Mouse (Mus musculus): Measurements from ENCODE around the gene Fcgbp. TPM values are rescaled to one million over a fixed set of nuclear protein-coding genes. Genes with fewer than 3 reads are reported as not detected.
A peak's percentile ranks its signal among the peaks of the same experiment; 100 is the strongest.
"Not testable (repeated sequence)": the region's sequence is repeated elsewhere in the genome, so short reads cannot be mapped to it uniquely, and the experiment has no call there.

Gene Fcgbp
- total RNA-seq (2021): under 1 TPM in 1 of 2 experiments, not detected in 1; 0.13 TPM
- long read RNA-seq, experiment 1: 0 reads
- long read RNA-seq, experiment 2: 0 reads

GRCm38 (mm10) chr7:28070531-28071298 lies at the start of gene Fcgbp:
Fcgbp (plus strand) TSS chr7:28071236.
- DNase-seq: no peak
- intact Hi-C loops (cut with DNase I): no loop called here

- no peak for DNase-seq
- intact Hi-C loops (cut with DNase I): no loop called here
Measured at GRCm38 (mm10) chr7:28044524-28044923, 26.5 kb upstream of the Fcgbp start.

- peak; percentile 95 to 96 for DNase-seq
- intact Hi-C loops (cut with DNase I): loop anchor here (5.0 kb wide), 2 partner anchors 103 to 158 kb away; no protein-coding TSS in a partner anchor
Measured at GRCm38 (mm10) chr7:28049476-28050409, 21.3 kb upstream of the Fcgbp start, which contains the start of gene Psmc4. Psmc4 (minus strand) TSS chr7:28050101.

GRCm38 (mm10) chr7:28050584-28050983 lies 20.5 kb upstream of the Fcgbp start:
- intact Hi-C loops (cut with DNase I): loop anchor here (5.0 kb wide), 2 partner anchors 102 to 157 kb away; no protein-coding TSS in a partner anchor
- DNase-seq: no peak

GRCm38 (mm10) chr7:28053046-28053930 lies 17.7 kb upstream of the Fcgbp start:
- intact Hi-C loops (cut with DNase I): loop anchor here (5.0 kb wide), 2 partner anchors 99 to 154 kb away; no protein-coding TSS in a partner anchor
- DNase-seq: no peak

DNA sequence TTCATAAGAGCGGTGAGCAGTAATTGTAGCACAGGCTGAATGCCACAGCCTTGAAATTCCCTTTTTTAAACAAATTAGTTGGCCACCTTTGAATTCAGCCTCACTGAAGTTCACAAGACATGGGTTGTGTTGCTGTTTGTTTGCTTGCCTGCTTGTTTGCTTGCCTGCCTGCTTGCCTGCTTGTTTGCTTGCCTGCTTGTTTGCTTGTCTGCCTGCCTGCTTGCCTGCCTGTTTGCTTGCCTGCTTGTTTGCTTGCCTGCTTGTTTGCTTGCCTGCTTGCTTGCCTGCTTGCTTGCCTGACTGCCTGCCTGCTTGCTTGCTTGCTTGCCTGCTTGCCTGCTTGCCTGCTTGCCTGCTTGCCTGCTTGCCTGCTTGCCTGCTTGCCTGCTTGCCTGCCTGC lies 11.1 kb upstream of the Fcgbp start:
- no peak for DNase-seq
- intact Hi-C loops (cut with DNase I): no loop called here

GRCm38 (mm10) chr7:28068661-28069060 lies 2.4 kb upstream of the Fcgbp start:
- intact Hi-C loops (cut with DNase I): no loop called here
- DNase-seq: no peak

DNA sequence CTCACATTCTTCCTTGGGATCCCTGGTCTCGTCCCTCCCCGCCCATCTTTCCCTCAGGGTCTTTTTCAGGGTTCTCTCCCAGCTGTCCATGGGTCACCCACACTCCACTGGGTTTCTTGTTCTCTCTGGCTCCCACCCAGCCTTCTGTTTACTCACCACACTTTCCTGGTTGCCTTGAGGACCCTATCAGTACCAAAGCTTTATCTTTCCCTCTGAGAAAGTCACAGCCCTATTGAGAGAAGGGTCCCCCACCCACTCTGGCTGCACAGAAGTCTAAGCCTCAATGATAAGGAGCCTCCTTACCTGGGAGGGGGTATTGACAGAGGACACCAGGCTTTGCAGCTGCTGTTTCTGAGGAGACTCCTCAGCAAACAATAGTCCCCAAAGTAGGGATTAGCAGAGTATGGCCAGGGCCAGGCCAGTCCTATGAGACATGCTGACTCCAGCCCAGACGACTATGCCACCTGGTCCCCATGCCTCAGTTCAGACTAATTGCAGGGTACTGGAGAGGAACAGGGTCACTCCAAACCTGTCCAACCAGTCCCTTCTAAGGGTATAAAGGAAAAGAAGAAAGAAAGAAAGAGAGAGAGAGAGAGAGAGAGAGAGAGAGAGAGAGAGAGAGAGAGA lies 1.4 kb upstream of the Fcgbp start:
- no peak for DNase-seq
- intact Hi-C loops (cut with DNase I): no loop called here

DNA sequence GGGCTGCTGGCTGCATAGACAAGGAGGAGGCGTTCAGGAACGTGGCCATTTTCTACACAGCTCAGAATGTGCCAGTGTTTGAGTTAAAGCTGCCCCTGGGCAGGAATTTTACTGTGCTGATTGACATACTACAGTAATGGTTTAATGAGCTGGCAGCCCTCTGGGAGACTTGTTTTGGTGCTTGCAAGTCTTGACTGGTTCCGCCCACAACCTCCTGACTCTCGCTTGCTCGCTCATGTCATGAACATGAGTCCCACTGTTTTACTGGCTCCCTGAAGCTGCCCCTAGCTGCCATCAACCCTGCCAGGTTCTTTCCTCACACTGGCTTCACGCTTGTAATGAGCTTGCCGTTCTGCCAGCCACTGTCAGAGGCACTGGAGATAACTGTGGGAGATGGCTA lies 13.2 kb downstream of the Fcgbp start:
- no peak for DNase-seq
- intact Hi-C loops (cut with DNase I): no loop called here

DNA sequence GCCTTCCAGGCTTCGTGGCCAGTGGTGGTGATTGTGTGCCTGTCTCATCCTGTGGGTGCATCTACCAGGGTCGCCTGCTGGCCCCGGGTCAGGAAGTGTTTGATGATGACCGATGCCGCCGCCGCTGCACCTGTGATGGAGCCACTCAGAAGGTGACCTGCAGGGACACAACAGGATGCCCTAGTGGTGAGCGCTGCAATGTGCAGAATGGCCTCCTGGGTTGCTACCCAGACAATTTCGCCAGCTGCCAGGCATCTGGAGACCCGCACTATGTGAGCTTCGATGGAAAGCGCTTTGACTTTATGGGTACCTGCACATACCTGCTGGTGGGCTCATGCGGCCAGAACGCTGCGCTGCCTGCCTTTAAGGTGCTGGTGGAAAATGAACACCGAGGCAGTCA lies 15.2 kb downstream of the Fcgbp start:
- no peak for DNase-seq
- intact Hi-C loops (cut with DNase I): no loop called here

DNA sequence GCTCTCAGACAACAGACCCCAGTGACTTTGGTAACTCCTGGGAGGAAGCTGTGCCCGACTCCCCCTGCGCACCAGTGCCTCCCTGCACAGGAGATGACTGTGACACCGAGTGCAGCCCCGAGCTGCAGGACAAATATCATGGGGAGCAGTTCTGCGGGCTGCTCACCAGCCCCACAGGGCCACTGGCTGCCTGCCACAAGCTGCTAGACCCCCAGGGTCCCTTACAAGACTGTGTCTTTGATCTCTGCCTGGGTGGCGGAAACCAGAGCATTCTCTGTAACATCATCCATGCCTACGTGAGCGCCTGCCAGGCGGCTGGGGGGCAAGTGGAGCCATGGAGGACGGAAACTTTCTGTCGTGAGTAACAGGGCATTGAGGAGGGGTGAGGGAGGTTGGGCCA lies 22.5 kb downstream of the Fcgbp start:
- no peak for DNase-seq
- intact Hi-C loops (cut with DNase I): no loop called here

- intact Hi-C loops (cut with DNase I): no loop called here
- DNase-seq: no peak
Measured at GRCm38 (mm10) chr7:28099101-28099500, 28.1 kb downstream of the Fcgbp start.

DNA sequence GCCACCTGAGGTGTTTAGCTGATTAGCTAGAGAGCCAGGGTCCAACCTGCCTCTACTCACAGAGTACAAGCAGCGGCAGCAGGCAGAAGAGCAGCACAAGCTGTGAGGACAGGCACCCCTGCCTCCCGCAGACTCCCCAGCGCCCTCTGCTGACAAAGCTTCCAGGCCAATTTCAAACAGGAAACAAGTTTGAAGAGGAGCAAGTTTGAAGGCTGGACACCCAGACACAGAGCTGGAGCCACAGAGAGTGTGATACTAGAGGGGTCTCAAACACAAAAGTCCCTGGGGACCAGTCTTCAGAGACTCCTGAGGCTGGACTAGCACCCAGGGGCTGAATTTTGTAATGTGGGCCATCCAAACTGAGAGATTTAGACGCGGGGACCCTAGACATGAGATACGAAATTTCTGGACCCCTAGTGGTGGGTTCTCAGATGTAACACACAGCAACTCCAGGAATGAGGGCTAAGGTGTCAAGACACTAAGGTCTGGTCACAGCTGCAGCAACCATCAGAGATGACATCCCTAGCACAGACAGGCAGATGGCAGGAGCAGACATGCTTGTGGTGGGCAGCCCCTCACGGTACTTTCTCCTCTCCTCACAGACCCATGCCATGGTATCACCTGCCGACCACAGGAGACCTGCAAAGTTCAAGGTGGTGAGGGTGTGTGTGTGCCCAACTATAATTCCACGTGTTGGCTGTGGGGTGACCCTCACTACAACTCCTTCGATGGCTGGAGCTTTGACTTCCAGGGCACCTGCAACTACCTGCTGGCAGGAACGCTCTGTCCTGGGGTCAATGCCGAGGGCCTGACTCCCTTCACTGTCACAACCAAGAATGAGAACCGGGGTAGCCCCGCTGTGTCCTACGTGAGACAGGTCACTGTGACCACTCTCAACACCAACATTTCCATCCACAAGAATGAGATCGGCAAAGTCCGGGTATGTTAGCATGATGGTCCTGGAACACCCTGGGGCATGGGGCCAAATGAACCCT lies 29.9 kb downstream of the Fcgbp start:
- no peak for DNase-seq
- intact Hi-C loops (cut with DNase I): no loop called here

- intact Hi-C loops (cut with DNase I); DNase-seq: not testable (repeated sequence)
Measured at GRCm38 (mm10) chr7:28102936-28103335, 31.9 kb downstream of the Fcgbp start.

- no peak for DNase-seq
- intact Hi-C loops (cut with DNase I): no loop called here
Measured at GRCm38 (mm10) chr7:28104670-28105069, 33.6 kb downstream of the Fcgbp start.

- DNase-seq: no peak
- intact Hi-C loops (cut with DNase I): no loop called here
Measured at GRCm38 (mm10) chr7:28106241-28106640, 35.2 kb downstream of the Fcgbp start.

- intact Hi-C loops (cut with DNase I): no loop called here
- no peak for DNase-seq
Measured at GRCm38 (mm10) chr7:28114648-28115047, 43.6 kb downstream of the Fcgbp start.

- intact Hi-C loops (cut with DNase I): no loop called here
- DNase-seq: no peak
Measured at GRCm38 (mm10) chr7:28129166-28129565, 58.1 kb downstream of the Fcgbp start, which contains the start of gene 9530053A07Rik. 9530053A07Rik (plus strand) TSS chr7:28129466.
